Mouse (Mus musculus): ENCODE results near the gene S100a3. TPM values are rescaled to one million over a fixed set of nuclear protein-coding genes. Genes with fewer than 3 reads are reported as not detected.

The S100a3 gene
- polyA plus RNA-seq, 1 experiment from 2014 or later: 0.55 TPM

DNA sequence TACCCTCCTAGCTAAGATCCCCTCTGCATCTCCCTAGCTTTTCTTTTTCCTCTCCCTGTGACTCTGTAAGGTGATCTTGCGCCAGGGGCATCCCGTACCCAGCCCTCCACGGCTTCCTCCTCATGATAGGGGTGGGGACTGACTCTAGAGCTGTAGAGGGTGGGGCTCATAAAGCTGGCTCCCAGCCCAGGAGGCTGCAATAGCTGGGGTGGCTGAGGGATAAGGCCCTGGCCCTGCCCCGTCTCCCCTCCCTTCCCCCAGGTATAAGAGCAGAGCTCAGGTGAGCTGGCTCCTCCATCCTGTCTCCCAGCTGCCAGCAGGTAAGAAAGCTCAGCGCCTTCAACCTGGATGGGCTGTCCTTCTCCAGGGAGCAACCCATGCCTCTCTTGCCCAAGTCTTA lies 33.8 kb upstream of the S100a3 start, which contains the start of gene S100a14:
Gene S100a14, plus strand, starts transcription at position 277 of the 400 bp plus-strand sequence.
- 56% methylated on average over 5 of the region's 5 CpGs for WGBS
- Histone ChIP-seq H3K27ac (ENCODE audit: poor library complexity, severe bottlenecking) (no peak within 1 kb of the TSS), H3K4me2 (no peak within 1 kb of the TSS), H3K27me3 (replicated peaks) (no peaks in the 10 kb centered on the region), H3K4me3 (no peak within 1 kb of the TSS), H3K9me3 (replicated peaks) (no peaks in the 10 kb centered on the region), H3K9ac (no peak within 1 kb of the TSS), H3K4me1 (replicated peaks) (0 out of 2 replicates have a peak, but pooled peaks cover 3% of the 10 kb centered on the region), H3K36me3 (0 out of 2 replicates have a peak, but pooled peaks cover 4% of the 10 kb centered on the region)
- ATAC-seq (ENCODE audit: insufficient number of reproducible peaks, low FRiP score): peak; percentile 55; the same call in 1 of the 2 replicates

DNA sequence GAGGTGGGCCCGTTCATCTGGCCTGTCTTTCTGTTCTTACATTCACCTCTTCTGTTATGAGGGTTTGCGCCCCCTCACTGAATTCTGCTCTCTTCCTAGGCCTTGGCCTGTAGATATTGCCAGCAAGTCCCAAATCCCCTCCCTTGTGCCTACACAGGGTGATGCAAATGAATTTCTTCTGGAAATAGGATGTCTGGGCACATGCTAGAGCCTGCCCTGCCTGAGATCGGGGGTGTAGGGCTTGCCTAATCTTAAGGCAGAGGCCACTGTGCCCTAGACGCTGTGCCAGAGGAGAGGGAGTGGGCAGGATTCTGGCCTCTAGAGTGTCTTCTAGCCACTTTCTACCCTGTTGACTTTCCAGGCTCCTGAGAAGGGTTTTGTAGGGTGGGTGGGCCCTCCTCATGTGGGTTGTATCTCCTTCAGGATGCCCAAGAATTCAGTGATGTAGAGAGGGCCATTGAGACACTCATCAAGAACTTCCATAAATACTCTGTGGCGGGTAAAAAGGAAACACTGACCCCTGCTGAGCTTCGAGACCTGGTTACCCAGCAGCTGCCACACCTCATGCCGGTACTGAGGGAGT lies 33.0 kb upstream of the S100a3 start:
- 77% methylated on average over 7 of the region's 7 CpGs for WGBS
- H3K4me1 ChIP-seq (replicated peaks): 0 out of 2 replicates have a peak, but pooled peaks cover 3% of the 10 kb centered on the region
- H3K4me3 ChIP-seq: no peak overlapping the region
- no peak overlapping the region for H3K9ac ChIP-seq
- H3K9me3 ChIP-seq (replicated peaks): no peaks in the 10 kb centered on the region
- 0 out of 2 replicates have a peak, but pooled peaks cover 4% of the 10 kb centered on the region for H3K36me3 ChIP-seq
- no peaks in the 10 kb centered on the region for H3K27me3 ChIP-seq (replicated peaks)
- no peak for ATAC-seq (ENCODE audit: insufficient number of reproducible peaks, low FRiP score)
- no peak overlapping the region for H3K27ac ChIP-seq (ENCODE audit: poor library complexity, severe bottlenecking)
- H3K4me2 ChIP-seq: no peak overlapping the region

GRCm38 (mm10) chr3:90531713-90532112 lies 28.7 kb upstream of the S100a3 start:
- ATAC-seq (ENCODE audit: insufficient number of reproducible peaks, low FRiP score): no peak
- Histone ChIP-seq H3K4me1 (replicated peaks) (0 out of 2 replicates have a peak, but pooled peaks cover under 1% of the 10 kb centered on the region), H3K9me3 (replicated peaks) (no peaks in the 10 kb centered on the region), H3K36me3 (no peaks in the 10 kb centered on the region), H3K9ac (no peak overlapping the region), H3K27me3 (replicated peaks) (peaks cover 4% of the 10 kb centered on the region; the same call in 1 of the 2 replicates), H3K27ac (ENCODE audit: poor library complexity, severe bottlenecking) (no peak overlapping the region), H3K4me3 (no peak overlapping the region), H3K4me2 (no peak overlapping the region)
- WGBS: 58% methylated on average over 5 of the region's 5 CpGs

DNA sequence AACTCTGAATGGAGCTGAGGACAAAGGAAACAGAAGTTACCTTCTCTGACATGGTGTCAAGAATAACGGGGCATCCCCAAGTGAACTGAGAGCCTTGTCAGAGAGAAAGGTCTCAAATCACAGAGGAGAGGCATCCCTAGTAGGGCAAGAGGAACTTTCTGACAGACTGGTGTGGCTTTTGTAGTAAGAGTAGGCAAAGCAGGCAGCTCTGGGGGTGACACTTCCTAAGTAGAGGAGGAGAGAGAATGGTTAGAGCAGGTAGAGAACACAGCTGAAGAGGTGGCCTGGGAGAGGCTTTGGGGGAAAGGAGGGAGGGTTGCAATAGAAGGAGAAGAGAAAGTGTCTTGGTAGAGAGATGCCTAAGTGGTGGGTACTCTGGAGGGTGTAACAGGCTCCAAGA lies 24.9 kb upstream of the S100a3 start:
- 62% methylated on average over 1 of the region's 1 CpGs for WGBS
- Histone ChIP-seq H3K4me2 (no peak overlapping the region), H3K9ac (no peak overlapping the region), H3K36me3 (no peaks in the 10 kb centered on the region), H3K27ac (ENCODE audit: poor library complexity, severe bottlenecking) (no peak overlapping the region), H3K4me1 (replicated peaks) (no peaks in the 10 kb centered on the region), H3K27me3 (replicated peaks) (peaks cover 12% of the 10 kb centered on the region), H3K4me3 (no peak overlapping the region), H3K9me3 (replicated peaks) (no peaks in the 10 kb centered on the region)
- no peak for ATAC-seq (ENCODE audit: insufficient number of reproducible peaks, low FRiP score)

- H3K4me3 ChIP-seq: no peak within 1 kb of the TSS
- H3K9ac ChIP-seq: no peak within 1 kb of the TSS
- H3K36me3 ChIP-seq: no peaks in the 10 kb centered on the region
- peaks cover 12% of the 10 kb centered on the region for H3K27me3 ChIP-seq (replicated peaks)
- H3K9me3 ChIP-seq (replicated peaks): no peaks in the 10 kb centered on the region
- no peak within 1 kb of the TSS for H3K27ac ChIP-seq (ENCODE audit: poor library complexity, severe bottlenecking)
- H3K4me1 ChIP-seq (replicated peaks): no peaks in the 10 kb centered on the region; the same call in 1 of the 2 replicates
- H3K4me2 ChIP-seq: no peak within 1 kb of the TSS
- ATAC-seq (ENCODE audit: insufficient number of reproducible peaks, low FRiP score): no peak
- 49% methylated on average over 10 of the region's 10 CpGs for WGBS
Measured at GRCm38 (mm10) chr3:90537141-90537904, 23.1 kb upstream of the S100a3 start, which contains the start of gene S100a16. TSS of gene S100a16 (plus strand) at chr3:90537254.

DNA sequence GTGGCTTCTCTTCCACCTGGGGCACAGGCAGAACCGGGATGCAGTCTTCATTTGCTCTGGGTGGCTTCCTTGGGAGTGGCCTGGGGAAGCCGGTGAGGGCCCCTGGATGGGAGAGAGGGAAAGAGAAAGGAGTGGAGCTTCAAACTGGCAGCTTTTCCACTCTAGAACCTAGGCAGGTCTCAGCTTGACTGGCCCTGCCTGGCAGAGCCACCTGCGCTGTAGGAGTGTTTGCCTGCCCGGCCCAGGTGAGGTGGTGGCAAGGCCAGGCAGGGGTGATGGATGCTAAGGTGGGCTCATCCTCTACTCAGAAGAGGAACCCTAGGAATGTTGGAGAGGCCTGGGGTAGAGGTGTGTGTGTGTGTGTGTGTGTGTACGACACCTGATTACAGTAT lies 22.5 kb upstream of the S100a3 start:
- Histone ChIP-seq H3K9me3 (replicated peaks) (no peaks in the 10 kb centered on the region), H3K36me3 (no peaks in the 10 kb centered on the region), H3K4me1 (replicated peaks) (no peaks in the 10 kb centered on the region; the same call in 1 of the 2 replicates), H3K4me3 (no peak overlapping the region), H3K27ac (ENCODE audit: poor library complexity, severe bottlenecking) (no peak overlapping the region), H3K27me3 (replicated peaks) (peaks cover 12% of the 10 kb centered on the region), H3K4me2 (no peak overlapping the region), H3K9ac (no peak overlapping the region)
- WGBS: 74% methylated on average over 5 of the region's 5 CpGs
- no peak for ATAC-seq (ENCODE audit: insufficient number of reproducible peaks, low FRiP score)

GRCm38 (mm10) chr3:90540904-90541303 lies 19.5 kb upstream of the S100a3 start:
- Histone ChIP-seq H3K4me3 (peak overlapping the region; percentile 10; the same call in 1 of the 2 replicates), H3K4me2 (peak overlapping the region; percentile 35), H3K27me3 (replicated peaks) (peaks cover 12% of the 10 kb centered on the region; the same call in 1 of the 2 replicates), H3K27ac (ENCODE audit: poor library complexity, severe bottlenecking) (no peak overlapping the region), H3K9ac (no peak overlapping the region), H3K4me1 (replicated peaks) (no peaks in the 10 kb centered on the region; the same call in 1 of the 2 replicates), H3K36me3 (no peaks in the 10 kb centered on the region), H3K9me3 (replicated peaks) (no peaks in the 10 kb centered on the region)
- ATAC-seq (ENCODE audit: insufficient number of reproducible peaks, low FRiP score): 0 out of 2 replicates have a peak, but pooled peaks have one; percentile 52
- WGBS: 51% methylated on average over 4 of the region's 4 CpGs

DNA sequence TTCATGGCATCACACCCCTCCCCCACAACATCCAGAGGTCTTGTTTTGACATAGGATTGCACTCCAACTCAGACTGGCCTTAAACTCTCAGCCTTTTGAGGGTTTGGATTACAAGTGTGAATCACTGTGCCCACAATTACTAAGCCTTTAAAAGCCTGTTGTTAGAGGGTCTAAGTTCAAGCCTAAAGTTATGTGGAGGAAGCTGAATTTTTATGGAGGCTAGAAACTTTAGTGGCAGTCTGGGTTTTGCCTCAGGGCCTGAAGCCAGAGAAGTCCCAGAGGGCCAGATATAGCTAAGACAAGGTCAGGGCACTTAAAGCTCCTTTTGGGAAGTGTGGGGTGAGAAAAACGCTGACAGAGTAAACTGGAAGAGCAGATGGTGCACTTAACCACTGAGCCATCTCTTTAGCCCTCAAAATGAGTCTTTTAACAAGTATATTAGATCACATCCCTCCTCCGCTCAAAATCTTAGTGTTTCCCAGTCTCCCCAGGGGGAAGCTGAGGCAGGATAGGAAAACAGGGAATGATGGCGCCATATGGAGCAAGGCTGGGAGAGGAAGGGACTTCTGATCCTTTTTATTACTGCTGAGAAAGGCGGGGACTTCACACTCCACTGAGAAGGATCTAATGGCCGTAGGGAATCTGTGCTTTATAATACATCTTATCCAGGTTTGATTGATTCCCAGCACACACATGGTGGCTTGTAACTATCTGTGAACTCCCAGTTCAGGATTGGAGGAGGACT lies 10.5 kb upstream of the S100a3 start:
- peaks cover 3% of the 10 kb centered on the region; the same call in 1 of the 2 replicates for H3K4me1 ChIP-seq (replicated peaks)
- no peaks in the 10 kb centered on the region for H3K36me3 ChIP-seq
- H3K4me3 ChIP-seq: no peak overlapping the region
- no peaks in the 10 kb centered on the region for H3K27me3 ChIP-seq (replicated peaks)
- WGBS: 60% methylated on average over 5 of the region's 5 CpGs
- no peak for ATAC-seq (ENCODE audit: insufficient number of reproducible peaks, low FRiP score)
- H3K27ac ChIP-seq (ENCODE audit: poor library complexity, severe bottlenecking): no peak overlapping the region
- H3K9ac ChIP-seq: no peak overlapping the region
- H3K4me2 ChIP-seq: no peak overlapping the region
- no peaks in the 10 kb centered on the region for H3K9me3 ChIP-seq (replicated peaks)

- no peak overlapping the region for H3K4me3 ChIP-seq
- ATAC-seq (ENCODE audit: insufficient number of reproducible peaks, low FRiP score): no peak
- H3K4me1 ChIP-seq (replicated peaks): peaks cover 3% of the 10 kb centered on the region; the same call in 1 of the 2 replicates
- H3K36me3 ChIP-seq: no peaks in the 10 kb centered on the region
- 82% methylated on average over 2 of the region's 2 CpGs for WGBS
- H3K27ac ChIP-seq (ENCODE audit: poor library complexity, severe bottlenecking): no peak overlapping the region
- H3K9ac ChIP-seq: no peak overlapping the region
- no peaks in the 10 kb centered on the region for H3K9me3 ChIP-seq (replicated peaks)
- H3K4me2 ChIP-seq: no peak overlapping the region
- no peaks in the 10 kb centered on the region for H3K27me3 ChIP-seq (replicated peaks)
Measured at GRCm38 (mm10) chr3:90550421-90550790, 10.0 kb upstream of the S100a3 start.

GRCm38 (mm10) chr3:90552231-90552630 lies 8.1 kb upstream of the S100a3 start:
- ATAC-seq (ENCODE audit: insufficient number of reproducible peaks, low FRiP score): no peak
- H3K4me1 ChIP-seq (replicated peaks): peaks cover 3% of the 10 kb centered on the region; the same call in 1 of the 2 replicates
- H3K9me3 ChIP-seq (replicated peaks): no peaks in the 10 kb centered on the region
- 77% methylated on average over 2 of the region's 2 CpGs for WGBS
- H3K4me2 ChIP-seq: no peak overlapping the region
- H3K27me3 ChIP-seq (replicated peaks): no peaks in the 10 kb centered on the region
- H3K27ac ChIP-seq (ENCODE audit: poor library complexity, severe bottlenecking): no peak overlapping the region
- no peak overlapping the region for H3K4me3 ChIP-seq
- H3K9ac ChIP-seq: no peak overlapping the region
- no peaks in the 10 kb centered on the region for H3K36me3 ChIP-seq

DNA sequence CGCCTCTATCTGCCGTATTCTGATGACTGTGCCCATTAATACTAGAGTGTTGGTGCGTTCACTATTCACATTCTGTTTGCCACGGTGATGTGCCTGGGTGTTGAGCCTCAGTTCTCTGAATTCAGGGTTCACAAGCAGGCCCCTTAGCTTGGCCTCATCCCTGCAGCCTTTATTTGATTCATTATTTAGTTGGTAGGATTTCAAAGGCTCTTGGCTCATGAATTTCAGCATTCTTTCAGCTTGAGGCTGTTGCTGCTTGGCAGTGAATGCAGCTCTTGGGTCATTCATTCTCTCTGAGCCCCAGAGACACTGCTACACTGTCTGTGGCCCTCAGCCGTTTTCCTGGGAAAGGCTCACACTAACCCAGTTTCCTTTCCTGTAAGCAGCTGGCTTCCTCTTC lies 4.4 kb upstream of the S100a3 start:
- Histone ChIP-seq H3K27me3 (replicated peaks) (no peaks in the 10 kb centered on the region), H3K36me3 (no peaks in the 10 kb centered on the region), H3K27ac (ENCODE audit: poor library complexity, severe bottlenecking) (no peak overlapping the region), H3K4me2 (no peak overlapping the region), H3K9ac (no peak overlapping the region), H3K4me1 (replicated peaks) (no peaks in the 10 kb centered on the region), H3K4me3 (no peak overlapping the region), H3K9me3 (replicated peaks) (0 out of 2 replicates have a peak, but pooled peaks cover 2% of the 10 kb centered on the region)
- no peak for ATAC-seq (ENCODE audit: insufficient number of reproducible peaks, low FRiP score)
- 64% methylated on average over 5 of the region's 5 CpGs for WGBS
